Mouse (Mus musculus): Measurements from ENCODE around the gene L3mbtl4.

L3mbtl4 gene

GRCm38 (mm10) chr17:68666528-68666927, 392.9 kb downstream of the L3mbtl4 start:
- DNase-seq: no peak

GRCm38 (mm10) chr17:68672088-68672504, 398.5 kb downstream of the L3mbtl4 start:
- DNase-seq: no peak

GRCm38 (mm10) chr17:68710701-68711100, 437.1 kb downstream of the L3mbtl4 start:
- DNase-seq: no peak

- DNase-seq: no peak
Measured at GRCm38 (mm10) chr17:68711350-68711749, 437.8 kb downstream of the L3mbtl4 start.

- no peak for DNase-seq
Measured at GRCm38 (mm10) chr17:68748296-68748695, 474.7 kb downstream of the L3mbtl4 start.

- DNase-seq: no peak
Measured at GRCm38 (mm10) chr17:68750513-68750912, 476.9 kb downstream of the L3mbtl4 start.

GRCm38 (mm10) chr17:68753112-68753511, 479.5 kb downstream of the L3mbtl4 start:
- DNase-seq: peak; percentile 49

GRCm38 (mm10) chr17:68754789-68755188, 481.2 kb downstream of the L3mbtl4 start:
- DNase-seq: no peak

- no peak for DNase-seq
Measured at GRCm38 (mm10) chr17:68758428-68758827, 484.8 kb downstream of the L3mbtl4 start.

- DNase-seq: no peak
Measured at GRCm38 (mm10) chr17:68758936-68759335, 485.3 kb downstream of the L3mbtl4 start.

GRCm38 (mm10) chr17:68759978-68760377, 486.4 kb downstream of the L3mbtl4 start:
- no peak for DNase-seq

GRCm38 (mm10) chr17:68764329-68764880, 490.8 kb downstream of the L3mbtl4 start:
- peak; percentile 45 for DNase-seq

- DNase-seq: peak; percentile 19
Measured at GRCm38 (mm10) chr17:68769561-68769960, 496.0 kb downstream of the L3mbtl4 start.

- DNase-seq: peak; percentile 21
Measured at GRCm38 (mm10) chr17:68771046-68771750, 497.6 kb downstream of the L3mbtl4 start.

- no peak for DNase-seq
Measured at GRCm38 (mm10) chr17:68793741-68794140, 520.1 kb downstream of the L3mbtl4 start.

- DNase-seq: no peak
Measured at GRCm38 (mm10) chr17:68826323-68826722, 552.7 kb downstream of the L3mbtl4 start, which contains the start of gene Tmem200c. Gene Tmem200c (plus strand): TSS chr17:68826623.
